Mouse (Mus musculus) MEL (cell line): Measurements from ENCODE around the gene Tbc1d14. TPM values are rescaled to one million over a fixed set of nuclear protein-coding genes. Genes with fewer than 3 reads are reported as not detected.

Source experiments
- DNase-seq: peaks from one replicate; pipeline ENCODE4 v3.0.0; 2011; ENCODE audit warnings: low read depth, low spot score
- H3K27ac ChIP-seq: 2 replicates; pipeline ENCODE4 v1.5.1; 2012; ENCODE audit warnings: low read depth, mild to moderate bottlenecking, control low read depth, low read length, moderate library complexity; ENCODE audit not compliant: control insufficient read depth
- H3K27me3 ChIP-seq, 2 experiments: fragments of 150-350 bp in 1 of 2; sonication (generic) in 1 of 2; 2 replicates each; pipeline ENCODE4 v1.6.1; 2012; ENCODE audit warnings: low read length in 2 of 2, mild to moderate bottlenecking in 2 of 2, improper control_type of control experiment in 1 of 2, moderate library complexity in 1 of 2; ENCODE audit not compliant: insufficient read depth in 2 of 2, control insufficient read depth in 1 of 2
- H3K36me3 ChIP-seq, 2 experiments: 2 replicates each; pipeline ENCODE4 v1.6.1; 2012 to 2014; ENCODE audit warnings: low read length in 2 of 2, improper control_type of control experiment in 1 of 2, inconsistent platforms in 1 of 2, mild to moderate bottlenecking in 1 of 2; ENCODE audit not compliant: insufficient read depth in 2 of 2, control insufficient read depth in 1 of 2
- H3K4me1 ChIP-seq, 2 experiments: fragments of 150-350 bp in 1 of 2; sonication (generic) in 1 of 2; 2 replicates each; pipeline ENCODE4 v1.6.1; 2012; ENCODE audit warnings: low read length in 2 of 2, improper control_type of control experiment in 1 of 2, mild to moderate bottlenecking in 1 of 2; ENCODE audit not compliant: insufficient read depth in 2 of 2, control insufficient read depth in 1 of 2
- H3K4me3 ChIP-seq, 2 experiments: fragments of 150-350 bp in 1 of 2; sonication (generic) in 1 of 2; 2 replicates each; pipeline ENCODE4 v1.5.1; 2012; ENCODE audit warnings: low read depth in 2 of 2, low read length in 2 of 2, mild to moderate bottlenecking in 2 of 2, moderate library complexity in 2 of 2, control low read depth in 1 of 2, improper control_type of control experiment in 1 of 2; ENCODE audit not compliant: control insufficient read depth in 1 of 2, insufficient read depth in 1 of 2
- H3K79me2 ChIP-seq: 2 replicates; pipeline ENCODE4 v1.6.1; 2012; ENCODE audit warnings: mild to moderate bottlenecking, low read length, moderate library complexity; ENCODE audit not compliant: control insufficient read depth, poor library complexity, insufficient read depth
- H3K9ac ChIP-seq: 2 replicates; pipeline ENCODE4 v1.6.1; 2012; ENCODE audit warnings: low read depth, mild to moderate bottlenecking, control low read depth, low read length, moderate library complexity; ENCODE audit not compliant: control insufficient read depth, poor library complexity, severe bottlenecking
- H3K9me3 ChIP-seq: fragments of 150-350 bp; sonication (generic); replicated peaks from 2 replicates; pipeline ENCODE4 v1.6.1; 2012; ENCODE audit warnings: mild to moderate bottlenecking, low read length, improper control_type of control experiment, moderate library complexity; ENCODE audit not compliant: insufficient read depth
- CHD2 ChIP-seq: IDR thresholded peaks from 2 replicates; pipeline ENCODE4 v1.6.1; 2011; ENCODE audit warnings: low read length, improper control_type of control experiment
- CTCF ChIP-seq, 3 experiments: IDR thresholded peaks in 2 of 3; conservative IDR thresholded peaks in 1 of 3; 2 replicates each; pipeline ENCODE4 v1.5.1; 2011 to 2012; ENCODE audit warnings: low read length in 3 of 3, low read depth in 2 of 3, mild to moderate bottlenecking in 2 of 3, improper control_type of control experiment in 1 of 3, inconsistent platforms in 1 of 3, mixed read lengths in 1 of 3, moderate library complexity in 1 of 3; ENCODE audit not compliant: control insufficient read depth in 1 of 3, insufficient read depth in 1 of 3, poor library complexity in 1 of 3, severe bottlenecking in 1 of 3
- E2F4 ChIP-seq: IDR thresholded peaks from 2 replicates; pipeline ENCODE4 v1.6.1; 2011; ENCODE audit warnings: low read depth, low read length, improper control_type of control experiment, borderline replicate concordance
- ETS1 ChIP-seq: IDR thresholded peaks from 2 replicates; pipeline ENCODE4 v1.6.1; 2012; ENCODE audit warnings: low read depth, mild to moderate bottlenecking, inconsistent platforms, low read length, improper control_type of control experiment, moderate library complexity
- GABPA ChIP-seq: IDR thresholded peaks from 2 replicates; pipeline ENCODE4 v1.6.1; 2012; ENCODE audit warnings: low read depth, mild to moderate bottlenecking, inconsistent platforms, low read length, improper control_type of control experiment, moderate library complexity
- JUND ChIP-seq: IDR thresholded peaks from 2 replicates; pipeline ENCODE4 v1.6.1; 2011; ENCODE audit warnings: low read depth, mild to moderate bottlenecking, improper control_type of control experiment, low read length
- MAX ChIP-seq: IDR thresholded peaks from 2 replicates; pipeline ENCODE4 v1.6.1; 2011; ENCODE audit warnings: low read length, improper control_type of control experiment
- MAZ ChIP-seq: IDR thresholded peaks from 2 replicates; pipeline ENCODE4 v1.6.1; 2012; ENCODE audit warnings: low read depth, mild to moderate bottlenecking, inconsistent platforms, low read length, improper control_type of control experiment
- MEF2A ChIP-seq: IDR thresholded peaks from 2 replicates; pipeline ENCODE4 v1.6.1; 2014; ENCODE audit warnings: low read depth, mild to moderate bottlenecking, inconsistent platforms, low read length, improper control_type of control experiment; ENCODE audit not compliant: poor library complexity, insufficient replicate concordance, severe bottlenecking; ENCODE audit errors: extremely low read depth
- MXI1 ChIP-seq: IDR thresholded peaks from 2 replicates; pipeline ENCODE4 v1.6.1; 2011; ENCODE audit warnings: mild to moderate bottlenecking, low read depth, low read length, improper control_type of control experiment
- NRF1 ChIP-seq: IDR thresholded peaks from 2 replicates; pipeline ENCODE4 v1.6.1; 2014; ENCODE audit warnings: low read depth, mild to moderate bottlenecking, inconsistent platforms, low read length, improper control_type of control experiment, moderate library complexity; ENCODE audit not compliant: poor library complexity, insufficient read depth, severe bottlenecking
- POLR2AphosphoS2 ChIP-seq: IDR thresholded peaks from 2 replicates; pipeline ENCODE4 v1.6.1; 2011; ENCODE audit warnings: low read length, improper control_type of control experiment
- RCOR1 ChIP-seq: IDR thresholded peaks from 2 replicates; pipeline ENCODE4 v1.6.1; 2012; ENCODE audit warnings: low read depth, mild to moderate bottlenecking, inconsistent platforms, low read length, improper control_type of control experiment
- SIN3A ChIP-seq: IDR thresholded peaks from 2 replicates; pipeline ENCODE4 v1.6.1; 2012; ENCODE audit warnings: low read length, improper control_type of control experiment, inconsistent platforms
- TBP ChIP-seq: IDR thresholded peaks from 2 replicates; pipeline ENCODE4 v1.8.0; 2011; ENCODE audit warnings: low read depth, low read length, improper control_type of control experiment
- TCF12 ChIP-seq: IDR thresholded peaks from 2 replicates; pipeline ENCODE4 v1.6.1; 2014; ENCODE audit warnings: low read depth, mild to moderate bottlenecking, inconsistent platforms, low read length, improper control_type of control experiment, moderate library complexity
- UBTF ChIP-seq: IDR thresholded peaks from 2 replicates; pipeline ENCODE4 v1.6.1; 2012; ENCODE audit warnings: low read depth, mild to moderate bottlenecking, inconsistent platforms, low read length, improper control_type of control experiment, moderate library complexity, borderline replicate concordance; ENCODE audit not compliant: insufficient read depth
- USF1 ChIP-seq: IDR thresholded peaks from 2 replicates; pipeline ENCODE4 v1.6.1; 2014; ENCODE audit warnings: low read depth, mild to moderate bottlenecking, inconsistent platforms, low read length, improper control_type of control experiment, moderate library complexity
- USF2 ChIP-seq, 2 experiments: IDR thresholded peaks; 2 replicates each; pipeline ENCODE4 v1.6.1; 2011 to 2012; ENCODE audit warnings: improper control_type of control experiment in 2 of 2, low read length in 2 of 2, borderline replicate concordance in 1 of 2, inconsistent platforms in 1 of 2, low read depth in 1 of 2, mild to moderate bottlenecking in 1 of 2; ENCODE audit not compliant: insufficient read depth in 1 of 2
- ZC3H11A ChIP-seq: IDR thresholded peaks from 2 replicates; pipeline ENCODE4 v1.6.1; 2012; ENCODE audit warnings: low read depth, mild to moderate bottlenecking, inconsistent platforms, low read length, improper control_type of control experiment
- ZKSCAN1 ChIP-seq: IDR thresholded peaks from 2 replicates; pipeline ENCODE4 v1.6.1; 2012; ENCODE audit warnings: low read depth, mild to moderate bottlenecking, inconsistent platforms, low read length, improper control_type of control experiment, moderate library complexity
- ZNF384 ChIP-seq: IDR thresholded peaks from 2 replicates; pipeline ENCODE4 v1.6.1; 2012; ENCODE audit warnings: low read depth, mild to moderate bottlenecking, inconsistent platforms, low read length, improper control_type of control experiment
- polyA plus RNA-seq, 2 experiments: library from polyadenylated mRNA; stranded (reverse) in 1 of 2; unstranded in 1 of 2; fragments of >175 nt in 1 of 2; fragments of >200 nt in 1 of 2; gene quantifications; 2 replicates each; pipeline versions ENCODE4 v1.2.1 to v1.2.4; 2012; ENCODE audit warnings: low replicate concordance in 2 of 2, low read depth in 1 of 2; ENCODE audit not compliant: insufficient read length in 2 of 2, insufficient read depth in 1 of 2, missing spikeins in 1 of 2
- total RNA-seq: library from RNA; depleted of rRNA; stranded (reverse); fragments of 300-350 nt; gene quantifications from 2 replicates; pipeline ENCODE4 v1.2.3, GENCODE M21; 2012

The Tbc1d14 gene
- total and polyA plus RNA-seq, 3 experiments, result 7.3 to 35.6 TPM; not detected in 1

GRCm38 (mm10) chr5:36530129-36530751 is 62.8 kb downstream of the Tbc1d14 start (continued):
- TF ChIP-seq USF1 (0 out of 2 replicates have a peak, but pooled peaks have one; percentile 7), GABPA (no peak), ETS1 (no peak), TBP (no peak), UBTF (0 out of 2 replicates have a peak, but pooled peaks have one; percentile 47)

- H3K9ac ChIP-seq, result peak overlapping the region; percentile 68
- TF ChIP-seq ZKSCAN1 (no peak), MAZ (no peak), POLR2AphosphoS2 (no peak), JUND (no peak), CTCF (IDR thresholded peaks at IDR 0.05 in 2 of 3, conservative IDR thresholded peaks at IDR 0.05 in 1 of 3; ENCODE audit: control insufficient read depth in 1 of 3, insufficient read depth in 1 of 3, low read depth in 2 of 3, low read length in 3 of 3, poor library complexity in 1 of 3, severe bottlenecking in 1 of 3) (no peak), NRF1 (no peak), SIN3A (no peak; the same call in 1 of the 2 replicates), ZNF384 (no peak), ZC3H11A (no peak), MEF2A (no peak), USF1 (no peak), MXI1 (no peak), ETS1 (no peak), CHD2 (no peak), UBTF (no peak)
- H3K4me3 ChIP-seq, result peak overlapping the region; percentile 72 to 84
- H3K36me3 ChIP-seq, result peaks cover 0 to 25% of the 10 kb centered on the region in 2 experiments; a peak in 2 of 4 replicates
- peaks cover 6% of the 10 kb centered on the region for H3K79me2 ChIP-seq
- H3K9me3 ChIP-seq, result no peaks in the 10 kb centered on the region
- no peaks in the 10 kb centered on the region for H3K27me3 ChIP-seq
- no peak overlapping the region for H3K27ac ChIP-seq
- DNase-seq, result no peak
- H3K4me1 ChIP-seq, result peaks cover 18 to 27% of the 10 kb centered on the region in 2 experiments
These were observed 63.4 kb downstream of the Tbc1d14 start for GRCm38 (mm10) chr5:36529698-36530097.

- TF ChIP-seq MEF2A (no peak), GABPA (no peak), RCOR1 (no peak), UBTF (no peak), SIN3A (no peak), CTCF (IDR thresholded peaks at IDR 0.05 in 2 of 3, conservative IDR thresholded peaks at IDR 0.05 in 1 of 3; ENCODE audit: control insufficient read depth in 1 of 3, insufficient read depth in 1 of 3, low read depth in 2 of 3, low read length in 3 of 3, poor library complexity in 1 of 3, severe bottlenecking in 1 of 3) (no peak), USF2 (IDR thresholded peaks at IDR 0.05; ENCODE audit: borderline replicate concordance in 1 of 2, insufficient read depth in 1 of 2, low read depth in 1 of 2, low read length in 2 of 2) (no peak), E2F4 (no peak), TCF12 (no peak), MAX (no peak)
- no peak overlapping the region for H3K27ac ChIP-seq
- no peak overlapping the region for H3K9ac ChIP-seq
- no peak for DNase-seq
- H3K79me2 ChIP-seq, result peaks cover 6% of the 10 kb centered on the region
- H3K27me3 ChIP-seq, result no peaks in the 10 kb centered on the region
- H3K4me3 ChIP-seq, result no peak overlapping the region
- H3K36me3 ChIP-seq, result peaks cover 2 to 35% of the 10 kb centered on the region in 2 experiments; a peak in 3 of 4 replicates
- no peaks in the 10 kb centered on the region for H3K9me3 ChIP-seq
- peaks cover 23 to 35% of the 10 kb centered on the region in 2 experiments for H3K4me1 ChIP-seq
These were observed 66.2 kb downstream of the Tbc1d14 start for GRCm38 (mm10) chr5:36526921-36527320.
